Mouse (Mus musculus) spleen, adult 18-20 months (tissue): Measurements from ENCODE around the gene Endov.

Experiments
- DNase-seq, 2 experiments: peaks; one replicate each; pipeline ENCODE4 v3.0.0; 2022; ENCODE audit warnings: mixed read lengths in 2 of 2

Gene Endov

GRCm38 (mm10) chr11:119490861-119491689, at the start of gene Endov:
Gene Endov (plus strand): TSS chr11:119491347.
- peak; percentile 94 to 99 for DNase-seq

GRCm38 (mm10) chr11:119442199-119442598, 48.9 kb upstream of the Endov start:
- no peak for DNase-seq

GRCm38 (mm10) chr11:119443442-119443841, 47.7 kb upstream of the Endov start:
- no peak for DNase-seq

- no peak for DNase-seq
These were observed 35.0 kb upstream of the Endov start for GRCm38 (mm10) chr11:119456097-119456496.

GRCm38 (mm10) chr11:119477876-119478275, 13.3 kb upstream of the Endov start:
- DNase-seq: no peak

GRCm38 (mm10) chr11:119491690-119492087, 542 bp downstream of the Endov start:
- DNase-seq: no peak

- no peak for DNase-seq
These were observed 1.7 kb downstream of the Endov start for GRCm38 (mm10) chr11:119492830-119493229.

- no peak for DNase-seq
These were observed 2.4 kb downstream of the Endov start for GRCm38 (mm10) chr11:119493516-119493915.

GRCm38 (mm10) chr11:119496147-119496546, 5.0 kb downstream of the Endov start:
- DNase-seq: no peak

GRCm38 (mm10) chr11:119497451-119497850, 6.3 kb downstream of the Endov start:
- no peak for DNase-seq

- no peak for DNase-seq
These were observed 8.2 kb downstream of the Endov start for GRCm38 (mm10) chr11:119499297-119499696.

GRCm38 (mm10) chr11:119500011-119500410, 8.9 kb downstream of the Endov start:
- no peak for DNase-seq

- peak; percentile 25 to 64 for DNase-seq
These were observed 12.5 kb downstream of the Endov start for GRCm38 (mm10) chr11:119503675-119504074.

GRCm38 (mm10) chr11:119506386-119506785, 15.2 kb downstream of the Endov start:
- no peak for DNase-seq

- DNase-seq: no peak
These were observed 16.6 kb downstream of the Endov start for GRCm38 (mm10) chr11:119507772-119508171.

- DNase-seq: no peak
These were observed 18.1 kb downstream of the Endov start for GRCm38 (mm10) chr11:119509165-119509776.

- DNase-seq: no peak
These were observed 22.0 kb downstream of the Endov start for GRCm38 (mm10) chr11:119513038-119513659.

- no peak for DNase-seq
These were observed 23.1 kb downstream of the Endov start for GRCm38 (mm10) chr11:119514108-119514860.

GRCm38 (mm10) chr11:119514967-119515636, 24.0 kb downstream of the Endov start:
- DNase-seq: no peak

GRCm38 (mm10) chr11:119515823-119516676, 24.9 kb downstream of the Endov start:
- no peak for DNase-seq

- DNase-seq: no peak
These were observed 25.7 kb downstream of the Endov start for GRCm38 (mm10) chr11:119516677-119517361.
